Mouse (Mus musculus) heart, embryonic 13.5 days (tissue): ENCODE data around the gene Mab21l1. TPM values are rescaled to one million over a fixed set of nuclear protein-coding genes. Genes with fewer than 3 reads are reported as not detected.
A peak's percentile ranks its signal among the peaks of the same experiment; 100 is the strongest.

Experiments used
- ATAC-seq: fragments of 200-750 bp; cut with Nextera tagmentation; 2 replicates; pipeline ENCODE4 v1.8.0; 2017; ENCODE audit warnings: moderate TSS enrichment; ENCODE audit not compliant: insufficient number of reproducible peaks, low FRiP score, low TSS enrichment; ENCODE audit errors: extremely low read depth
- H3K27ac ChIP-seq: fragments of 300-500 bp; sonication (generic); replicated peaks from 2 replicates; pipeline ENCODE4 v1.5.1; 2015; ENCODE audit warnings: moderate library complexity, mild to moderate bottlenecking, inconsistent platforms
- H3K27me3 ChIP-seq: fragments of 300-500 bp; sonication (generic); replicated peaks from 2 replicates; pipeline ENCODE4 v1.6.1; 2015; ENCODE audit warnings: mild to moderate bottlenecking, inconsistent platforms
- H3K36me3 ChIP-seq: fragments of 300-500 bp; sonication (generic); 2 replicates; pipeline ENCODE4 v1.6.1; 2015; ENCODE audit warnings: mild to moderate bottlenecking, inconsistent platforms
- H3K4me1 ChIP-seq: fragments of 300-500 bp; sonication (generic); 2 replicates; pipeline ENCODE4 v1.6.1; 2015; ENCODE audit warnings: inconsistent platforms
- H3K4me2 ChIP-seq: fragments of 300-500 bp; sonication (generic); 2 replicates; pipeline ENCODE4 v1.6.1; 2015; ENCODE audit warnings: inconsistent platforms, mild to moderate bottlenecking, moderate library complexity
- H3K4me3 ChIP-seq: fragments of 300-500 bp; sonication (generic); 2 replicates; pipeline ENCODE4 v1.5.1; 2015; ENCODE audit warnings: moderate library complexity, mild to moderate bottlenecking, inconsistent platforms
- H3K9ac ChIP-seq: fragments of 300-500 bp; sonication (generic); 2 replicates; pipeline ENCODE4 v1.6.1; 2015; ENCODE audit warnings: inconsistent platforms, mild to moderate bottlenecking, moderate library complexity
- H3K9me3 ChIP-seq: fragments of 300-500 bp; sonication (generic); 2 replicates; pipeline ENCODE4 v1.6.1; 2016; ENCODE audit warnings: inconsistent platforms
- WGBS: fragments of 180-500 bp; shearing (Covaris S2); methylation state at CpG from one replicate; pipeline ENCODE4 v1.1.7; 2015; ENCODE audit warnings: mixed read lengths; 5-methylcytosine and 5-hydroxymethylcytosine counted together
- polyA plus RNA-seq: library from polyadenylated mRNA; unstranded; fragments of >200 nt; fragmentation: Nextera tagmentation; extraction: Ambion mirVana; gene quantifications from 2 replicates; pipeline ENCODE4 v1.2.1, GENCODE M21; 2015

Gene Mab21l1
- 0.34 and 0.76 TPM in 2 replicates for polyA plus RNA-seq

DNA sequence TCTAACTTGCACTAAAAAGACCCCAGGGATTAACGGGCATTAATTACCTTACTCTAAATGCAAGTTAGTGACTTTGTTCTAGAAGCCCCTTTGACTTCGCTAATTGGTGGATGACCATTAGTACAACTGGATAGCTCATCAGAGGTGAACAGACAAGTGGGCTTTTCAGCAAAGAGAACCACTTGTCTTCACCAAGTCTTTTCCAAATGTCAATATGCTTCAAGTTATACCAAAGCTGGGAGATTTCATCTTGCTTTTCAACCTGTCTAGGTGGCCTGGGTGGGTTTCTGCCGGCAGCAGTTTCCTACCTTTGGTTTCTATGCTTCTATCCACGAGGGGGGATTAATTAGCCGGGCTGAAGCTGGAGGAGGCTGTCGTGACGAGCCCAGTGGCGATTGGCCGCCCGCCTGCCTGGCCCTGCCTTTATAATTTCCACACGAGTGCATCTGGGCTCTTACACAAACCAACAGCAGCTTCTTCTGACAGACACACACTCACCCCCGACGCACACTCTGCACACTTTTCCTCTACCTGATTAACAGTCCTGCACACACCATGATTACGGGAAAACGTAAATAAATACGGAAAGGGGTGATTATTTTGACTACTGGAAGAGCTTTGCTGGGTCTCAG, at the start of gene Mab21l1:
Gene Mab21l1, plus strand, starts transcription at position 455 of the 632 bp plus-strand sequence.
- Histone ChIP-seq H3K4me1 (peaks cover 38% of the 10 kb centered on the region), H3K9ac (peak within 1 kb of the TSS; percentile 69), H3K4me3 (peak within 1 kb of the TSS; percentile 49), H3K4me2 (peak within 1 kb of the TSS; percentile 70), H3K27ac (no peak within 1 kb of the TSS), H3K9me3 (no peaks in the 10 kb centered on the region), H3K36me3 (no peaks in the 10 kb centered on the region), H3K27me3 (peaks cover 77% of the 10 kb centered on the region)
- ATAC-seq = no peak
- 15% methylated on average over 16 of the region's 16 CpGs for WGBS

DNA sequence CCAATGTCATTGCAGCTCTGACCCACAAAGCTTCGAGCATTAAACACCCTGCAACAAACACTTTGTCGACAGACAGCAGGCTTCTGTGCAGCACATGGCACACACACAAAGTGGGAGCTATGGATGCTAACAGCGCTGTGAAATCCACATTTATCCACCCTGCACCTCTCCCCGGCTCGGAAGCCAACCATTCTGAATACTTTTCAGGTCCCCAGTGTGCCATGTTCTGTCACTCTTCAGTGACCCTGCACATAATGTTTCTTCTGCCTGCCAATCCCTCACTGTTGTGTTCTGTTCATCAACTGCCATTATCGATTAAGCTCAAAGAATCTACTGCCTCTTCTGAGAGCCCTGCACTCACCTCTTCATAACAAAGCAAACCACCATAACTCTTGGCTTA, 48.6 kb upstream of the Mab21l1 start:
- H3K36me3 ChIP-seq = no peaks in the 10 kb centered on the region
- 74% methylated on average over 6 of the region's 6 CpGs for whole genome bisulfite sequencing
- no peak overlapping the region for H3K4me2 ChIP-seq
- no peaks in the 10 kb centered on the region for H3K27me3 ChIP-seq
- H3K4me3 ChIP-seq = no peak overlapping the region
- H3K9me3 ChIP-seq = no peaks in the 10 kb centered on the region
- no peak for ATAC-seq
- no peak overlapping the region for H3K9ac ChIP-seq
- H3K27ac ChIP-seq = no peak overlapping the region
- H3K4me1 ChIP-seq = no peaks in the 10 kb centered on the region

GRCm38 (mm10) chr3:55741428-55741827, 40.9 kb upstream of the Mab21l1 start:
- Histone ChIP-seq H3K36me3 (no peaks in the 10 kb centered on the region), H3K4me1 (peaks cover 13% of the 10 kb centered on the region), H3K4me3 (no peak overlapping the region), H3K9ac (no peak overlapping the region), H3K9me3 (no peaks in the 10 kb centered on the region), H3K27me3 (no peaks in the 10 kb centered on the region), H3K27ac (no peak overlapping the region), H3K4me2 (no peak overlapping the region)
- WGBS = 77% methylated on average over 6 of the region's 6 CpGs
- no peak for ATAC-seq

DNA sequence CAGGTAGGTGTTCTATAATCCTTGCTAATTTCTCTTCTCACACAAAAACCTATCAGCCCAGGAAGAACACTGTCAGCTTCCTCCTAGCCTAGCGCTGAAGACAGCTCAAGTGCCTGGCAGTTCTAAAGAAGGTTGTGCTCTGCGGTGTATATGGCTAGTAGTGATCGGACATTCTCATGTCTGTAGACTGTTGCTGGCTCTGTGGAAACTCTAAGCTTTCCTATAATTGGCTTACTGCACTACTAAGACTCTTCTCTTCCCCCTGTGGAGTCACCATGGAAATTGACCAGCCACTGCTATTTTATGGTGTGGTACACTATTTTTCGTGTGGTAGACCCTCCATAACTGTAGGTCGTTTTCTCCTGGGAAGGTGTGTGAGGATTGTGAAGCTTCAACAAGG, 40.1 kb upstream of the Mab21l1 start:
- H3K4me1 ChIP-seq = peaks cover 13% of the 10 kb centered on the region
- WGBS = 73% methylated on average over 5 of the region's 5 CpGs
- no peak overlapping the region for H3K9ac ChIP-seq
- no peak overlapping the region for H3K27ac ChIP-seq
- H3K27me3 ChIP-seq = no peaks in the 10 kb centered on the region
- no peak overlapping the region for H3K4me3 ChIP-seq
- no peak for ATAC-seq
- no peak overlapping the region for H3K4me2 ChIP-seq
- H3K9me3 ChIP-seq = no peaks in the 10 kb centered on the region
- H3K36me3 ChIP-seq = no peaks in the 10 kb centered on the region

GRCm38 (mm10) chr3:55742654-55743053, 39.7 kb upstream of the Mab21l1 start:
- peaks cover 13% of the 10 kb centered on the region for H3K4me1 ChIP-seq
- H3K4me3 ChIP-seq = no peak overlapping the region
- no peaks in the 10 kb centered on the region for H3K36me3 ChIP-seq
- no peak overlapping the region for H3K27ac ChIP-seq
- 48% methylated on average over 4 of the region's 4 CpGs for WGBS
- no peaks in the 10 kb centered on the region for H3K27me3 ChIP-seq
- H3K9me3 ChIP-seq = no peaks in the 10 kb centered on the region
- no peak for ATAC-seq
- no peak overlapping the region for H3K4me2 ChIP-seq
- H3K9ac ChIP-seq = no peak overlapping the region

DNA sequence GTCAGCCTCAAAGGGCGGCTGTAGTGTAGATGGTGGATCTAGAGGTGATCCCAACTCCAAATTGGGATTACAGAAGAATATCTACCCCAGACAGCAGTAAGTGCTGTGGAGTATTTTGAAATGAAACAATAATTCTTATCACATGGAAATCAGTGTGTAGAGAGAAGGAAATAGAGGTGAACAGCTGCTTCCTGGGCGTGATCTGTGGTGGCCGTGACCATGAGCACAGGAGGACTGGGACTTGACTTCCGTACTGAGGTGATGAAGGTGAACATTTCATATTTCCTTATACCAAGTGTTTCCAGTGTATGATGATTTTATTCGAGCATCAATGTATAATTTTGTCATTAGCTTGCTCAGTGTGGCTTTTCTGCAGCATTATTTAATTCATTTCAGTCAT, 38.4 kb upstream of the Mab21l1 start:
- Histone ChIP-seq H3K27ac (no peak overlapping the region), H3K27me3 (no peaks in the 10 kb centered on the region), H3K36me3 (no peaks in the 10 kb centered on the region), H3K4me2 (no peak overlapping the region), H3K9ac (no peak overlapping the region), H3K4me1 (peaks cover 13% of the 10 kb centered on the region), H3K9me3 (no peaks in the 10 kb centered on the region), H3K4me3 (no peak overlapping the region)
- 74% methylated on average over 5 of the region's 5 CpGs for WGBS
- ATAC-seq = no peak

- no peak for ATAC-seq
- Histone ChIP-seq H3K4me1 (peaks cover 8% of the 10 kb centered on the region), H3K4me2 (no peak overlapping the region), H3K4me3 (no peak overlapping the region), H3K36me3 (no peaks in the 10 kb centered on the region), H3K9me3 (no peaks in the 10 kb centered on the region), H3K27me3 (no peaks in the 10 kb centered on the region), H3K9ac (no peak overlapping the region), H3K27ac (no peak overlapping the region)
- WGBS = 72% methylated on average over 11 of the region's 11 CpGs
Measured at GRCm38 (mm10) chr3:55750445-55751065, 31.8 kb upstream of the Mab21l1 start.

GRCm38 (mm10) chr3:55751363-55751762, 30.9 kb upstream of the Mab21l1 start:
- Histone ChIP-seq H3K27me3 (no peaks in the 10 kb centered on the region), H3K36me3 (no peaks in the 10 kb centered on the region), H3K9ac (no peak overlapping the region), H3K9me3 (no peaks in the 10 kb centered on the region), H3K27ac (no peak overlapping the region), H3K4me1 (peaks cover 16% of the 10 kb centered on the region), H3K4me3 (no peak overlapping the region), H3K4me2 (no peak overlapping the region)
- no peak for ATAC-seq
- WGBS = 84% methylated on average over 5 of the region's 5 CpGs

DNA sequence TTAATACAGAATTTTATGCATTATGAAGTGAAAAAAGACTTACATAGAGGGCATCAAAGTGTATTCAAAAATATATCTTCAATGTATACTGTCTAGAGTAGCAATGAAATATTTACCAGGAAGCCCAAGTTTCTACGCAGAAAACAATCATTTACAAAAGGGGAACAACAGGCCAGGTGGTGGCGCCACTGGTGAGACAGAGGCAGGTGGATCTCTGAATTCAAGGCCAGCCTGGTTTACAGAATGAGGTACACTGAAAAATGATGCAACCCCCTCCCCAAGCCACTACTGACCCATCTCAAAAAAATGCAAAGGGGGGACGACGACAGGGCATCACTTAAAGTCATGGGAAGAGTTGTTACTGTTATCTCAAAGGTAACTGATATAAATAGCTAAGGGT, 29.8 kb upstream of the Mab21l1 start:
- Histone ChIP-seq H3K4me3 (no peak overlapping the region), H3K9me3 (no peaks in the 10 kb centered on the region), H3K4me2 (no peak overlapping the region), H3K27me3 (no peaks in the 10 kb centered on the region), H3K36me3 (no peaks in the 10 kb centered on the region), H3K27ac (no peak overlapping the region), H3K4me1 (peaks cover 23% of the 10 kb centered on the region), H3K9ac (no peak overlapping the region)
- no peak for ATAC-seq
- WGBS = 67% methylated on average over 4 of the region's 4 CpGs

DNA sequence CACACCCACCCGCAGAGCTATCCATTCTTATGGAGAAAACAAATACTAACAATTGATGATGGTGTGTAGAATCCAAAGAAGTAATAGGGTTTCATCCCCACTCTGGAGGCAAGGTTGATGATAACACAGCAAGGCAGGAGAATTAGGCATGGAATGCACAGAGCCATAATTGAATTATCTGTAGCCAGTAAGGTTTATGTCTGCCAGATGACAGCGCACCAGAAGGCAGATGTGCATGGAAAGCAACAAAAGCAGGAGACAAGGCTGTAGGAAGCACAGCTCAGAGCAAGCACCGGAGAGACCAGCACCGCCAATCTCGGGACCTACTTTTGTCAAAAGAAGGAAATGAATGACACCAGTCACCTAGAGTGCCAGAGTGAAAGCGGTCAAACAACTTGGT, 28.4 kb upstream of the Mab21l1 start:
- Histone ChIP-seq H3K9me3 (no peaks in the 10 kb centered on the region), H3K4me3 (no peak overlapping the region), H3K27ac (no peak overlapping the region), H3K27me3 (no peaks in the 10 kb centered on the region), H3K4me1 (peaks cover 23% of the 10 kb centered on the region), H3K36me3 (no peaks in the 10 kb centered on the region), H3K9ac (no peak overlapping the region), H3K4me2 (no peak overlapping the region)
- 86% methylated on average over 6 of the region's 6 CpGs for WGBS
- ATAC-seq = no peak

DNA sequence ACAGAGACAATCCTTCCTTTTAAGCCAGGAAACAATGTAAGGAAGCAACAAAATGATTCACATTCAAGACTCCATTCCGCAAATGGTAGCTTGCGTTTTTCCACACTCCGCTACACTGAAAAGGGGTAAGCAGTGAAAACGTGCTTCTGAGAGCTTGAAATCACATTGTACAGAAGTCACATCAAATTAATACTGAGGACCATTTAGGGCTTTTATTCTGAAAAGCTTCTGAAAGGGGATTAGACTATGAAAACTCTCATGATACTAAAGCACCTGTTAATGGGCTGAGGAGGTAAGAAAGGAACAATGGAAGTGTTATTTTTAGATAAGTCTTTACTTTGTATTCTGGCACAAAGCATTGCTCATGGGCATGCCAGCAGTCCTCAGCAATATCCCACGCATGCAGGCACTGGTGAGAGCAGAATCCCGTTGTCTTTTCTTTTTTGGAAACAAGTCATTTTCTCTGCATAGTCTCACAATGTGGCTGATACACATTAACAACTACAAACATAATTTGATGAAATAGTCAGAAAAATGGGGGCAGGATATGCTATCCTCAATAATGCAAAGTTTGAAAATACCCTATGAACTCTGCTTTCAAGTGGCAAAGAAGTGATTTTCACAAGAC, 27.2 kb upstream of the Mab21l1 start:
- no peak overlapping the region for H3K27ac ChIP-seq
- WGBS = 75% methylated on average over 6 of the region's 6 CpGs
- no peak for ATAC-seq

More for the DNA sequence above, 27.2 kb upstream of the Mab21l1 start:
- Histone ChIP-seq H3K36me3 (no peaks in the 10 kb centered on the region), H3K9ac (no peak overlapping the region), H3K4me3 (no peak overlapping the region), H3K4me2 (no peak overlapping the region), H3K4me1 (peaks cover 23% of the 10 kb centered on the region), H3K9me3 (no peaks in the 10 kb centered on the region), H3K27me3 (no peaks in the 10 kb centered on the region)
